Mouse (Mus musculus) forebrain, embryonic 13.5 days (tissue): Measurements from ENCODE around the gene Gm49673. TPM values are rescaled to one million over a fixed set of nuclear protein-coding genes. Genes with fewer than 3 reads are reported as not detected.
"Not testable (repeated sequence)": the region's sequence is repeated elsewhere in the genome, so short reads cannot be mapped to it uniquely, and the experiment has no call there.

Source experiments
- ATAC-seq: fragments of 200-750 bp; cut with Nextera tagmentation; 2 replicates; pipeline ENCODE4 v1.8.0; 2017
- H3K27ac ChIP-seq: fragments of 300-500 bp; sonication (generic); 2 replicates; pipeline ENCODE4 v1.5.1; 2015; ENCODE audit warnings: inconsistent platforms, mild to moderate bottlenecking, moderate library complexity
- H3K27me3 ChIP-seq: fragments of 300-500 bp; sonication (generic); 2 replicates; pipeline ENCODE4 v1.6.1; 2015; ENCODE audit warnings: mild to moderate bottlenecking, inconsistent platforms
- H3K36me3 ChIP-seq: fragments of 300-500 bp; sonication (generic); 2 replicates; pipeline ENCODE4 v1.6.1; 2015; ENCODE audit warnings: mild to moderate bottlenecking, inconsistent platforms; ENCODE audit not compliant: poor library complexity, severe bottlenecking
- H3K4me1 ChIP-seq: fragments of 300-500 bp; sonication (generic); 2 replicates; pipeline ENCODE4 v1.6.1; 2015; ENCODE audit warnings: inconsistent platforms
- H3K4me2 ChIP-seq: fragments of 300-500 bp; sonication (generic); 2 replicates; pipeline ENCODE4 v1.6.1; 2015; ENCODE audit warnings: inconsistent platforms, mild to moderate bottlenecking, moderate library complexity
- H3K4me3 ChIP-seq: fragments of 300-500 bp; sonication (generic); 2 replicates; pipeline ENCODE4 v1.5.1; 2015; ENCODE audit warnings: mild to moderate bottlenecking, inconsistent platforms
- H3K9ac ChIP-seq: fragments of 300-500 bp; sonication (generic); 2 replicates; pipeline ENCODE4 v1.6.1; 2015; ENCODE audit warnings: mild to moderate bottlenecking, inconsistent platforms
- H3K9me3 ChIP-seq: fragments of 300-500 bp; sonication (generic); replicated peaks from 2 replicates; pipeline ENCODE4 v1.6.1; 2016; ENCODE audit warnings: inconsistent platforms
- WGBS: fragments of 180-500 bp; shearing (Covaris S2); methylation state at CpG from one replicate; pipeline ENCODE4 v1.1.7; 2015; 5-methylcytosine and 5-hydroxymethylcytosine counted together
- polyA plus RNA-seq: library from polyadenylated mRNA; unstranded; fragments of >200 nt; fragmentation: Nextera tagmentation; extraction: Ambion mirVana; gene quantifications from 2 replicates; pipeline ENCODE4 v1.2.1, GENCODE M21; 2015

Gm49673 gene
- polyA plus RNA-seq, 1 experiment from 2014 or later: not detected

DNA sequence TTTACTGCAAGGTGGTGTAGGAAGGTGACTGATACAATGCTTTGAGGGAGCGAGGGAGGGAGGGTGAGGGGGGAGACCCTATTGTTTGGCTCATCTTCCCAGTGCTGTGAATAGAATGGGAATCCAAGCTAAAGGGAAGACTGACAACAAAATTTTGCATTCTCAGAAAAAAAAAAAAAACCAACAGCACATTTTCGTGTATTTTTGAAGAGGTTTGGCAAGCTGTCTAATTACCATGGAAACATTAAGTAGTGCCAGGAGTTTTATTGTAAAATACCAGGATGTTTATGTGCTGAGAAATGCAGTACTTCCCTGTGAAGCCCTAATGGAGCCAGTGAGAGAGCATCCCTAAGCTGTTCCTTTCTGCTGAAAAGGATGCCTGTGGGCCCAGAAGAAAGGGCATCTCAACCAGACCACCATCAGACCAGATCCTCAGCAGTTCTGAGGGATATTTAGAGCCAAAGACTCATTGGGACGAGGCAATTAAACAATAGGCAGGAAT, 90.9 kb downstream of the Gm49673 start:
- not testable (repeated sequence) for H3K27ac ChIP-seq, H3K27me3 ChIP-seq, ATAC-seq, H3K4me2 ChIP-seq, H3K4me3 ChIP-seq, H3K4me1 ChIP-seq, H3K36me3 ChIP-seq, H3K9me3 ChIP-seq, H3K9ac ChIP-seq
- 60% methylated on average over 2 of the region's 3 CpGs for WGBS

DNA sequence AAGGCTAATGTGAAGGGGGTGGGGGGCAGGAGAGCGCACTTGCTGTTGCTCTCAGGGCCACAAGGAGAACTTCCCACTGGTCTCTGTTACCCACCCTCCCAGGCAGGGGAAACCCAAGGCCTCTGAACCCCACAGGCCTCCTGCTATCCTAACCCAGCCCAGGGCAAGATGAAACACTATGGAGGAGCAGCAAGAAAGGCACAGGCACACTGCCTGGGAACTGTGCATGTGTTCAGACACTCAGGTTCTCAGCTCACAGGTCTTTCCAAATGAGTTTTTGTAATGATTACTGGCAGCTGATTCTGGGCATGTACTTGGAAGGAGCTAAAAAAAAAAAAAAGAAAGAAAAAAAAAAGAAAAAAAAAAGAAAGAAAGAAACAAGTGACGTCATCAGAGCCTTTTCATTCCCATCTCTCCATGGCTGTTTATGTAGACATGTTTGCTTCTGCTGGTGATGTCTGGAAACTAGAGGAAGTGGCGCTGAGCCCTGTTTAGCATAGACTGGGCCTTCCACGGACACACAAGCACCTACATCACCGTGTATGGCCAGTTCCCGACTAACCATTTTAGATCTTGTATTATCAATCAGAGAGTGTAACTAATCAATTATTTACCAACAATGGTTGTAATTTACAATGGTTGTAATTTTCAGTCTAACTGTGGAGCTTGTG, 91.5 kb downstream of the Gm49673 start:
- ATAC-seq: peak; percentile 21; the same call in 1 of the 2 replicates
- 59% methylated on average over 5 of the region's 6 CpGs for WGBS

DNA sequence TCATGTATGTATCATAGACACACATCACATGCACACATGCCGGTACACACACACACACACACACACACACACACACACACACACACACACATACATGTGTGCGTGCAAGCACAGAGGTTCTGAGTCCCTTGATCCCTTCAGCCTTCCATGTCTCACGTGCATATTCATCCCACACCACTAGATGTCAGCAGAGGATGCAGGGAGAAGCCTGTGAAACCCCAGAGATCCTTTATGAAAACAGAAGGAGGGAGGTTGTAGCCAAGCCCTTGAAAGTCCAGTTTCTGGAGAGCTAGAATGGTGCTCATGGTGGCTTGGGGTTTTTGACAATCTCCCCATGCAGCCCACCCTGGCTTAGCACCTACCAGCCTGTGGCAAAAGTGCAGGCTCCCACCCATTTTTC, 96.3 kb downstream of the Gm49673 start:
- H3K9me3 ChIP-seq, H3K9ac ChIP-seq, H3K27ac ChIP-seq, H3K4me3 ChIP-seq, H3K27me3 ChIP-seq, H3K36me3 ChIP-seq, H3K4me2 ChIP-seq, H3K4me1 ChIP-seq: not testable (repeated sequence)
- 40% methylated on average over 3 of the region's 3 CpGs for WGBS
- ATAC-seq: peak; percentile 63

More for the DNA sequence above, 91.5 kb downstream of the Gm49673 start:
- not testable (repeated sequence) for H3K4me1 ChIP-seq, H3K27ac ChIP-seq, H3K4me2 ChIP-seq, H3K4me3 ChIP-seq, H3K36me3 ChIP-seq, H3K9ac ChIP-seq, H3K9me3 ChIP-seq, H3K27me3 ChIP-seq

DNA sequence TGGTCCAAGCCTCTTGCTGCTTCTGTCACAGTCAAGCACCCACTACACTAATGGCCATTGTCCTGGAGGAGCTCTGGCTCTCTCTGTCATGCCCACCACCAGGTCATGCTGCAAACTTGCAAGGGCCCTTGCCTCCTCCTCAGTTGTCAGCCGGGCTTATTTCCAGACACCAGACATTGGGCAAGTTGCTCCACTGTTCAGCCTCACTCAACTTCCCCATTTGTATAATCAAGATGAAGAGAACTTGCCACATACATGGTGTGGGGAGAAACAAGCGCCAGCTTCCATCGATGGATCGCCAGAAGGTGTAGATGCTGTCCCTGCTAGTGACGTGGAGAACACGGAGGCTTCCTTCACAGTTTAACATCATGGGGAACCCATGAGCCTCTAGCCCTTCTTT, 97.4 kb downstream of the Gm49673 start:
- not testable (repeated sequence) for H3K27me3 ChIP-seq, H3K36me3 ChIP-seq, ATAC-seq, H3K4me2 ChIP-seq, H3K4me1 ChIP-seq, H3K9ac ChIP-seq, H3K4me3 ChIP-seq, H3K9me3 ChIP-seq, H3K27ac ChIP-seq
- 93% methylated on average over 5 of the region's 6 CpGs for WGBS

DNA sequence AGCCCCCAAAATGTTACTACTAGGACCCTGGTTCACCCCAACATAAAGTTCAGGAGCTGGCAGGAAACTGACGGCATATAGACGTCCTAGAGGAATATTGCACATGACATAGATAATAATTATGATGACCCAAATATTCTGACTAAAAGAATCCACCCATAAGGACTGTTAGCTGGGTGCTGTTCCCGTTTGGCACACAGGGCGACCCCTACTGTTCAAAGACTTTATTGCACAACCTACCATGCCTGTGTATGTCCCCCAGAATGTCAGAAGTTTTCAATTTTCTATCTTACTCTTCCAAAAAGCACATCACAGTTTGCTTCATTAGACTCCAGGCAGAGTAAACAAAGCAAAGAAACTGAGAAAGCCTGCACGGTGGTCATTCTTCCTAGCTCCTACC, 101.4 kb downstream of the Gm49673 start:
- not testable (repeated sequence) for H3K4me3 ChIP-seq, H3K4me1 ChIP-seq, H3K27me3 ChIP-seq, H3K36me3 ChIP-seq, H3K27ac ChIP-seq, H3K9ac ChIP-seq, H3K9me3 ChIP-seq, H3K4me2 ChIP-seq
- WGBS: 0% methylated on average over 2 of the region's 5 CpGs
- ATAC-seq: 0 out of 2 replicates have a peak, but pooled peaks have one; percentile 48

DNA sequence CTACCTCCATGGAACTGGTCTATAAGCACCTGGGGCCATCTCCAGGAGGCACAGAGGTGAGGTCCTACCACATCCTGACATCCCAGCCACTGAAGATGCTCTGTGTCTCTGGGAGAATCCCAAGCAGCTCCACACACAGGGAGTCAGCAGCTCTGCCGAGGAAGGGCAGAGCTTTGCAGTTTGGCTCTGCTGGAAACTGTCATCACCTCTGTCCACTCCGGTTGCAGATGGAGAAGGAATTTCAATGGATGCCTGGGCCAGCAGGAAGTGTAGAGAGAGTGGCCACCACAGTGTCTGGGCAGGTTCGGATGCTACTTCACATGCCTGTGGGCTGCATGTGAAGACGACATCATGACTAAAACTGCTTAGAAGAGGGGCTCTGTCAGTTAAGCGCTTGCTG, 106.4 kb downstream of the Gm49673 start:
- not testable (repeated sequence) for ATAC-seq, H3K4me2 ChIP-seq, H3K9me3 ChIP-seq, H3K27ac ChIP-seq, H3K4me3 ChIP-seq, H3K4me1 ChIP-seq, H3K9ac ChIP-seq, H3K27me3 ChIP-seq, H3K36me3 ChIP-seq
- no CpG with 5 or more reads among the region's 5 CpGs for WGBS

DNA sequence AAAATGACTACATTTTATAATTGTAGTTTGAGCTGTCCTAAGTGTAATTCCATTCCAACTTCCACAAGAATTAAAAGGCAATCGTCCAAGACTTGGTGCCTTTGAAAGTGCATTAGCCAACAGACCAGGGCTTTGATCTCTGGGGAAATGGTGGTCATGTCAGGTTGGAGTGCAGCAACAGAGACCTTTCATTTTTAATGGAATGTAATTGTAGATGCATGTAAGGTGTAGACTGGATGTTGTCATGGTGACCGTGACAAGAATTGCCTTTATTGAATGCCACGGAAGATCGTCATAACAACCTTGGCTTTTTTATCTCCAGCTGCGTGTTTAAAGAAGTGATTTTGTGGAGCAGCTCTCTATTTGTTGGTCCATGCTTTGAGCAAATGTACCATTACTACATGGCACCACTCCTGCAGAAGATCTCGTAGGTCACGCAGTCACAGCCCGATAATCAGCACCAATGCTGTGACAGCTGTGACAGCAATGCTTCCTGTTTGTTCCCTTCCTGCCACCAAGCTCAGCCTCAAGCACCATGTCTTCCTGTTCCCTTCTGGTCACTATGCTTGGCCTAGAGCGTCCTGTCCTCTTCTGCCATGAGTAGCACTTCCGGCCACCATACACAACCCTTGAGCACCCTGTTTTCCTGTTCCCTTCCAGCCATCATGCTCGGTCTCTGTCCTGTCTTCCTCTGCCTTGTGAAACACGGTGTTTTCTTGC, 107.5 kb downstream of the Gm49673 start:
- not testable (repeated sequence) for H3K36me3 ChIP-seq, H3K9me3 ChIP-seq, H3K4me2 ChIP-seq, H3K27me3 ChIP-seq, H3K9ac ChIP-seq, H3K4me1 ChIP-seq, ATAC-seq, H3K27ac ChIP-seq, H3K4me3 ChIP-seq
- no CpG with 5 or more reads among the region's 12 CpGs for WGBS

DNA sequence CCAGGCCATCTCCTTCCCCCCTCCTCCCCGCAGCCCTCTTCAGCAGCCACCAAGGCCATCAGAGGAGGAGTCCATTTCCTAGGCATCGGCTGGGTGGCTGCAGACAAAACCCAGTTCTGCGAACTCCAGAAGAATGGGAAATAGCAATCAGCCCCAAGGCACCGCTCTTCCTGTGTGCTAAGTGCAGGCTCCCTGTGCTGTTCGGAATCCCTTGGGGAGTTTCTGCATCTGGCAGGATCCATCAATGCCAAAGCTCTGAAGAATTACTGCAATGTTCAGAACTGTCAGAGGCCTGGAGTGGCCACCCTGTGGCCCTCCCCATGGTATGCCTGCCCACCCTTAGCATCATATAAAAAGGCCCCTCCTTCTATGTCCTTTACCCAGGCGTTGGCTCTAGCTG, 110.6 kb downstream of the Gm49673 start:
- H3K4me3 ChIP-seq, H3K9ac ChIP-seq, H3K27me3 ChIP-seq, H3K4me1 ChIP-seq, H3K36me3 ChIP-seq, ATAC-seq, H3K4me2 ChIP-seq, H3K27ac ChIP-seq, H3K9me3 ChIP-seq: not testable (repeated sequence)
- 80% methylated on average over 4 of the region's 6 CpGs for WGBS

Other genes starting within 250 kb of the Gm49673 start
- gene Tagap, start 221.8 kb downstream of the Gm49673 start, polyA plus RNA-seq: 0.40 and 0.45 TPM in 2 replicates
- 62.4 and 75.4 TPM in 2 replicates for gene Rsph3a, start 202.2 kb downstream of the Gm49673 start, polyA plus RNA-seq
- 10.3 and 10.9 TPM in 2 replicates for gene Rnaset2a, start 309 bp upstream of the Gm49673 start, polyA plus RNA-seq
- 28.8 and 31.6 TPM in 2 replicates for gene Fgfr1op, start 17.7 kb upstream of the Gm49673 start, polyA plus RNA-seq
- not detected in 2 replicates for gene Ccr6, start 88.3 kb upstream of the Gm49673 start, polyA plus RNA-seq
- 219 and 228 TPM in 2 replicates for gene Mpc1, start 135.1 kb upstream of the Gm49673 start, polyA plus RNA-seq
- gene Sft2d1, start 163.3 kb upstream of the Gm49673 start, polyA plus RNA-seq: 113 and 114 TPM in 2 replicates
- gene Prr18, start 189.7 kb upstream of the Gm49673 start, polyA plus RNA-seq: 5.1 TPM in 2 replicates
- 0.41 and 0.53 TPM in 2 replicates for gene T2, start 208.2 kb upstream of the Gm49673 start, polyA plus RNA-seq